Mouse (Mus musculus) hindbrain, embryonic 12.5 days (tissue): Measurements from ENCODE around the gene Lenep. TPM values are rescaled to one million over a fixed set of nuclear protein-coding genes. Genes with fewer than 3 reads are reported as not detected.
"Not testable (repeated sequence)": the region's sequence is repeated elsewhere in the genome, so short reads cannot be mapped to it uniquely, and the experiment has no call there.

Experiments used
- ATAC-seq: fragments of 200-750 bp; cut with Nextera tagmentation; 2 replicates; pipeline ENCODE4 v1.8.0; 2017; ENCODE audit warnings: moderate TSS enrichment; ENCODE audit not compliant: low FRiP score
- H3K27ac ChIP-seq: fragments of 300-500 bp; sonication (generic); 2 replicates; pipeline ENCODE4 v1.5.1; 2016; ENCODE audit warnings: mild to moderate bottlenecking
- H3K27me3 ChIP-seq: fragments of 300-500 bp; sonication (generic); 2 replicates; pipeline ENCODE4 v1.6.1; 2016; ENCODE audit warnings: mild to moderate bottlenecking
- H3K36me3 ChIP-seq: fragments of 300-500 bp; sonication (generic); 2 replicates; pipeline ENCODE4 v1.6.1; 2016; ENCODE audit warnings: mild to moderate bottlenecking
- H3K4me1 ChIP-seq: fragments of 300-500 bp; sonication (generic); 2 replicates; pipeline ENCODE4 v1.6.1; 2016
- H3K4me2 ChIP-seq: fragments of 300-500 bp; sonication (generic); replicated peaks from 2 replicates; pipeline ENCODE4 v1.6.1; 2016; ENCODE audit warnings: mild to moderate bottlenecking
- H3K4me3 ChIP-seq: fragments of 300-500 bp; sonication (generic); 2 replicates; pipeline ENCODE4 v1.5.1; 2016; ENCODE audit warnings: mild to moderate bottlenecking
- H3K9ac ChIP-seq: fragments of 300-500 bp; sonication (generic); 2 replicates; pipeline ENCODE4 v1.6.1; 2016; ENCODE audit warnings: mild to moderate bottlenecking, moderate library complexity
- H3K9me3 ChIP-seq: fragments of 300-500 bp; sonication (generic); replicated peaks from 2 replicates; pipeline ENCODE4 v1.6.1; 2016; ENCODE audit warnings: mild to moderate bottlenecking
- WGBS: fragments of 180-500 bp; shearing (Covaris S2); methylation state at CpG from one replicate; pipeline ENCODE4 v1.1.7; 2016; 5-methylcytosine and 5-hydroxymethylcytosine counted together
- polyA plus RNA-seq: library from polyadenylated mRNA; unstranded; fragments of >200 nt; fragmentation: Nextera tagmentation; extraction: Ambion mirVana; gene quantifications from 2 replicates; pipeline ENCODE4 v1.2.1, GENCODE M21; 2016

Lenep gene
- polyA plus RNA-seq, 1 experiment from 2014 or later = 1.5 TPM

DNA sequence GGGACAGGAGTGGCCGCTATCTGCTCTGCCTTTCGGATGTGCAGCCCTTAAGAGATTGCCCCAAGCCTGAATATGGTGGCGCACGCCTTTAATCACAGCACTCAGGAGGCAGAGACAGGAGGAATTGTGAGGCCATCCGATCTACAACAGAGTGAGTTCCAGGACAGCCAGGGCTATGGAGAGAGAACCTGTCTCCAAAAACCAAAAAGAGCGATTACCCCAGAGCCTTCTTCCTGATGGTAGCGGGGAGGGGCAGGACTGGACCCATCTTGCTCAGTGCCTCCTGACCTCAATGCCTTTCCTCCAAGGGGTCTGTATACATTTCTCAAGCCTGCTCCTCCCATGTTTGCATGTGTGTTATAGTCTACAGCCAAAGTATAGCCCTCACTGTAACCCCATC is 26.4 kb upstream of the Lenep start:
- H3K4me2 ChIP-seq, H3K27me3 ChIP-seq, ATAC-seq, H3K9me3 ChIP-seq, H3K9ac ChIP-seq, H3K4me3 ChIP-seq, H3K27ac ChIP-seq: not testable (repeated sequence)
- Histone ChIP-seq H3K36me3 (peaks cover 44% of the 10 kb centered on the region), H3K4me1 (peaks cover 13% of the 10 kb centered on the region)
- WGBS = 90% methylated on average over 7 of the region's 7 CpGs

DNA sequence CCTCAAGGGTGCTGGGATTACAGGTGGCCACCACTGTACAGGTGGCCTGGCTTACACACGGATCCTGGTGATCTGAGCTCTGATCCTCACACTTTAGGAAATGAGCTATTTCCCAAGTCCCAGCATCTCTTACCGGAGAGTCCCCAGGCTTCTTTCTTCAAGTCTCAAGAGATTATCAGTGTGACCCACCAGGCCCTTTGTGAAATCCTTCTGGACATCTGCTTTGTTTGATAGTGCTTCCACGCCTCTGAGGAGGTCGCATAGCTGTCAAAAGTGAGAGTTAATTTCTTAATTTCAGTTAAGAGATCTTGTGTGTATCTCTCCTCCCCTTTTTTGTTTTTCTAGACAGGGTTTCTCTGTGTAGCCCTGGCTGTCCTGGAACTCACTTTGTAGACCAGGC is 23.3 kb upstream of the Lenep start:
- Histone ChIP-seq H3K27ac (no peak overlapping the region), H3K36me3 (peaks cover 25% of the 10 kb centered on the region), H3K9ac (no peak overlapping the region), H3K27me3 (no peaks in the 10 kb centered on the region), H3K4me3 (no peak overlapping the region), H3K4me2 (no peak overlapping the region), H3K9me3 (no peaks in the 10 kb centered on the region), H3K4me1 (peaks cover 24% of the 10 kb centered on the region)
- no peak for ATAC-seq
- WGBS = 94% methylated on average over 4 of the region's 4 CpGs

DNA sequence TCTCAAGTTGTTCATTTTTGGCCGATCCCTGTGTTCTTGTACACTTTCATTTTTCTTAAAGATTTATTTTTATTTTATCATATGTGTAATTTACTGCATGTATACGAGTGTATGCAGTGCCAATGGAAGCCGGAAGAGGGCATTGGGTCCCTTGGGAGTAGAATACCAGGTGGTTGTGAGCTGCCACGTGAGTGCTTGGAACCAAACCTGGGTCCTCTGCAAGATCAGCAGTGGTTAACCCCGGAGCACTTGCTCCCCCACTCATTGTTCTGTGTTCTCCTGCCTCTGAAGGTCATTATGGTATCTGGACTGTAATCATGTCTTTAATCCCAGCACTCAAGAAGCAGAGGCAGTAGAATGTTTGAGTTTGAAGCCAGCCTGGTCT is 22.5 kb upstream of the Lenep start:
- Histone ChIP-seq H3K4me1 (peaks cover 25% of the 10 kb centered on the region), H3K9ac (no peak overlapping the region), H3K27ac (no peak overlapping the region), H3K36me3 (peaks cover 25% of the 10 kb centered on the region), H3K9me3 (no peaks in the 10 kb centered on the region), H3K4me2 (no peak overlapping the region), H3K27me3 (no peaks in the 10 kb centered on the region), H3K4me3 (no peak overlapping the region)
- WGBS = 88% methylated on average over 5 of the region's 5 CpGs
- ATAC-seq = no peak

DNA sequence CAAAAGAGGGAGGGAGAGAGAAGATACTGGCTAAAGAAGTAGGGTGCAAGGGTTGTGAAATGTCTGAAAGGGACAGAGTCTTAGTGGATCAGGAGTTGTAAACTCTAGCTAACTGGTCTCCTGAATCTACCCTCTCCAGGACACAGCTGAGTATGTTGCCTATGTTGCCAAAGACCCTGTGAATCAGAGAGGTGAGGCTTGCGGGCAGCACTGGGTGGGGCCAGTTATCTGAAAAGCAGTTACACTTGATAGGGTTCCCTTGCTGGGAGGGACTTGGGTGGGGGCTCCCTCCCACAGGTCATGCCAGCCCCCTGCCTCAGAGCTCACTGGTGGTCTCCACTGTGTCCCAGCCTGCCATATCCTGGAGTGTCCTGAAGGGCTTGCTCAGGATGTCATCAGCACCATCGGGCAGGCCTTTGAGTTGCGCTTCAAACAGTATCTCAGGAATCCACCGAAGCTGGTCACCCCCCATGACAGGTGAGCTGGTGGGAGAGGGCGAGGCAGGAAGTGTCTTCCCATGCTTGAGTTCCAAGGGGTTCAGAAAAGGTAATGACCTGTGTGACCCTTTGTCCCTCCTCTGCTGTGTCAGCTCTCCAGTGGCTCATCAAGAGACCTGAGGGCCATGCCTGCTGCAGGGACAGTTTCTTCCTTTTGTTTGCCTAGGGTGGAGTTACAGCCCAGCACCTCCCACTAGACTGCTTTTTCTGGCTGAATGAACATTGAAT is 22.0 kb upstream of the Lenep start:
- whole genome bisulfite sequencing = 90% methylated on average over 5 of the region's 5 CpGs
- ATAC-seq = no peak
- Histone ChIP-seq H3K4me1 (peaks cover 29% of the 10 kb centered on the region), H3K4me2 (0 out of 2 replicates have a peak overlapping the region, but pooled peaks have one; percentile 1), H3K9me3 (no peaks in the 10 kb centered on the region), H3K4me3 (no peak overlapping the region), H3K9ac (no peak overlapping the region), H3K36me3 (peaks cover 25% of the 10 kb centered on the region), H3K27ac (no peak overlapping the region), H3K27me3 (no peaks in the 10 kb centered on the region)

DNA sequence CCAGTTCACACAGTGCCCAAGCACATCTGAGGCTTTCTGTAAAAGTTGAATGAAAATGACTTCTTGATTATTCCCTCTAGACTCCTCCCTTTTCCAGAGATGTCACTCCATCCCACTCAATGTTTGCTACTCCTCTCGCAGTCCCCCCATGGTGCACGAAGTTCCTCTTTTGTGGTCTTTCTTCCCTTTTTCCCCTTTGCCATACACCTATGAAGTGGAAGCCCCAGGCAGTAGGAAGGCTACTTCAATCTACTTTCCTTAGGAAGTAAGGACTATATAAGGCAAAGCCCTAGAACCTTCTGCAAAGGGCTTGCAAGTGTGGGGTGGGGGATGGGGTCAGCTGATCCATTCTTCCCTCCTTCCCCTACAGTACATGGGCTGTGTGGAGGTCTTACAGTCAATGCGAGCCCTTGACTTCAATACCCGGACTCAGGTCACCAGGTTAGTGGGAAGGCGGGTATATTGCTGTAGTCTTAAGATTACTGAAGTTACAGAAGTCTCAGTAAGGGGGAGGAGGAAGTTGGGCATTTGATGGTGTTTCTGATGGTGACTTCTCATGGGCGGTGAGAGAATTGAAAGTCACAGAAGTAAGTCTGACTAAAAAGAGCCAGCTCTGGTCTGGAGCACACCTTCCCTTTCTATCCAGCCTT is 20.1 kb upstream of the Lenep start:
- Histone ChIP-seq H3K4me3 (peak overlapping the region; percentile 38), H3K27me3 (no peaks in the 10 kb centered on the region), H3K9me3 (no peaks in the 10 kb centered on the region), H3K27ac (peak overlapping the region; percentile 67; the same call in 1 of the 2 replicates), H3K36me3 (peaks cover 21% of the 10 kb centered on the region), H3K4me2 (peak overlapping the region; percentile 65), H3K4me1 (peaks cover 34% of the 10 kb centered on the region), H3K9ac (peak overlapping the region; percentile 64)
- 72% methylated on average over 6 of the region's 6 CpGs for WGBS
- no peak for ATAC-seq

DNA sequence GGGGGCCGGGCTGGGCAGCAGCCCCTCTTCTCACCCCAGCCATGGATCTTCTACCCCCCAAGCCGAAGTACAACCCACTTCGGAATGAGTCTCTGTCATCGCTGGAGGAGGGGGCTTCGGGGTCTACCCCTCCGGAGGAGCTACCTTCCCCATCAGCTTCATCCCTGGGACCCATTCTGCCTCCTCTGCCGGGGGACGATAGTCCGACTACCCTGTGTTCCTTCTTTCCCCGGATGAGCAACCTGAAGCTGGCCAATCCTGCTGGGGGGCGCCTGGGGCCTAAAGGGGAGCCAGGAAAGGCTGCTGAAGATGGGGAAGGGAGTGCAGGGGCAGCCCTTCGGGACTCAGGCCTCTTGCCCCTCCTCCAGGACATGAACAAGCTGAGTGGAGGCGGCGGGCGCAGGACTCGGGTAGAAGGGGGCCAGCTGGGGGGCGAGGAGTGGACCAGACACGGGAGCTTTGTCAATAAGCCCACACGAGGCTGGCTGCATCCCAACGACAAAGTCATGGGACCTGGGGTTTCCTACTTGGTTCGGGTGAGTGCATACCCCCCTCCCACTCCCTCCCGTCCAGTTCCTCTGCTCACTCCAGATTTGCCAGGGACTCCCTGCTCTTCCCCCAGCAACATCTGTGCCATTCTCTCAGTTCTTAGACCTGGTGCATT is 19.3 kb upstream of the Lenep start:
- H3K36me3 ChIP-seq = peaks cover 14% of the 10 kb centered on the region
- no peaks in the 10 kb centered on the region for H3K27me3 ChIP-seq
- peaks cover 39% of the 10 kb centered on the region for H3K4me1 ChIP-seq
- ATAC-seq = no peak
- 5% methylated on average over 21 of the region's 22 CpGs for WGBS
- peak overlapping the region; percentile 65 for H3K4me2 ChIP-seq
- no peaks in the 10 kb centered on the region for H3K9me3 ChIP-seq
- H3K4me3 ChIP-seq = peak overlapping the region; percentile 38
- peak overlapping the region; percentile 67 for H3K27ac ChIP-seq
- H3K9ac ChIP-seq = peak overlapping the region; percentile 64

DNA sequence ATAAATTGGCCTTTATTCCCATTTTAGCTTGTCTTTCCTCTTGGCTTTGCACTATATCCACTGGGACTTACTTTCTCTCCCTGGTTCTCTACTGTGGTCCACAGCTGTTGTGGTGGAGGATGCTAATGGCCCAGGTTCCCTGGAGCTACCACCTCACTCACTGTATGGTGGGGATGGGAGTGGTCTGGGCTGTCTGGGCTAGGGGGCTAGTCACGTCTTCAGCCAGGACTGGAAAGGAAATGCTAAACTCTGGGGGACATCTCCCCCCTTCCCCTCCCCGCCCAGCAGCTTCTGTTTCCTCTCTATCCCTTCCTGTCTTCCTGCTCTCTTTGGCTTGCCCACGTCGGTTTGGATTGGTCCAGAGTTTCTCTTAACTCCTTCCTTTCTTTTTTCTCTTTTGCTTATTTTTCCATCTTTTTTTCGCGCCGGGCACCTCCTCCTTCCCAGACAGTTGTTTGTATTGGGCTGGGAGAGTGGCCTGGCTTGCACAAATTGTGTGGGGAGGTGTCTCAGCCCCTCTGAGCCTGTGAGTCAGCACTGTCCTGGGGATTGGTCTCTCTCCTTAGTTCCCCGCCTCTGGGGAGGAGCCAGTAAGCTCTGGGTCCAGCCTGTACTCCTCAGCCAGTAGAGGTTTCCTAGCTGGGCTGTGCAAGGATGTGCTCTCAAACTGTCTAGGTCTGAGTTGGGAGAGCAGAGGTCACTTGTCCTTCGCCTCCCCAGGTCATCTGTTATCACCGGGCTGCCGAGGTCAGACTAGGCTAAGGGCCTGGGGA is 18.6 kb upstream of the Lenep start:
- Histone ChIP-seq H3K4me2 (peak overlapping the region; percentile 65), H3K4me1 (peaks cover 46% of the 10 kb centered on the region), H3K4me3 (peak overlapping the region; percentile 38), H3K27me3 (no peaks in the 10 kb centered on the region), H3K36me3 (peaks cover 13% of the 10 kb centered on the region), H3K27ac (peak overlapping the region; percentile 67), H3K9ac (peak overlapping the region; percentile 64), H3K9me3 (no peaks in the 10 kb centered on the region)
- ATAC-seq = peak; percentile 24; the same call in 1 of the 2 replicates
- 4% methylated on average over 11 of the region's 11 CpGs for WGBS

DNA sequence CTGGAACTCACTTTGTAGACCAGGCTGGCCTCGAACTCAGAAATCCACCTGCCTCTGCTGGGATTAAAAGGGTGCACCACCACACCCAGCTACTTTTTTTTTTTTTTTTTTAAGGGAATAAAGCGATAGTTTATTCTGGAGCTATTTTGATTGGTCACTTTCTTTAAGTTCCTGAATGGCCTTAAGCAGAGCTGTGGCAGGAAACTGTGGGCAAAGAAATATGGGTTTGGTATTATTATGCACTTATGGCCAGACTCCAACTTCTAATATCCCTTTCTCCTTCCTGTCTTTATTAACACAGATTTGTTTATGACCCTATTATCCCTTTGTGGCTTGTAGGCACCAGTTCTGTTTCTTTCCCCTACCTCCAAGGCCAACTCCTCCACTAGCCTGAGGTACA is 17.8 kb upstream of the Lenep start:
- Histone ChIP-seq H3K27me3 (no peaks in the 10 kb centered on the region), H3K4me1 (peaks cover 46% of the 10 kb centered on the region), H3K9ac (no peak overlapping the region), H3K9me3 (no peaks in the 10 kb centered on the region), H3K27ac (peak overlapping the region; percentile 67; the same call in 1 of the 2 replicates), H3K4me3 (no peak overlapping the region), H3K36me3 (peaks cover 21% of the 10 kb centered on the region), H3K4me2 (peak overlapping the region; percentile 65)
- no peak for ATAC-seq
- WGBS = 72% methylated on average over 2 of the region's 2 CpGs

DNA sequence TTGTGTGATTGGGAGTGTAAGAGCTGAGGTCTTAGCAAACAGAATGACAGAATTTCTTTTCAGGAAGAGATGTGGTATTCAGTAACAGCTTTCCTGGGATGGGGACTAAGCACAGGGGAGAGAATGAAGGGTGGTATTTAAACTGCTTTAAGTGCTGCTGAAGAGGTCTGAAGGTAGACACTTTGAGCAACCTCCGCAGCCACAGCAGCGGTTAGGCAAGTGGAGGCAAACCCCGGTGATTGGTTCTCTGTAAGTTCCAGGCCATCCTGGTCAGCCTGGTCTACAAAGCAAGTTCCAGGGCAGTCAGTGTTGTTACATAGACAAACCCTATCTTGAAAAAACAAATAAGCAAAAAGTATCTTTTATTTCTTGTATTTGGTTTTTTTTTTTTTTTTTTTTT is 17.4 kb upstream of the Lenep start:
- peaks cover 19% of the 10 kb centered on the region for H3K36me3 ChIP-seq
- no peaks in the 10 kb centered on the region for H3K27me3 ChIP-seq
- H3K4me2 ChIP-seq = peak overlapping the region; percentile 85
- no peaks in the 10 kb centered on the region for H3K9me3 ChIP-seq
- no peak for ATAC-seq
- H3K4me1 ChIP-seq = peaks cover 46% of the 10 kb centered on the region
- H3K27ac ChIP-seq = peak overlapping the region; percentile 91
- H3K9ac ChIP-seq = peak overlapping the region; percentile 72
- 33% methylated on average over 3 of the region's 3 CpGs for WGBS
- peak overlapping the region; percentile 59 for H3K4me3 ChIP-seq

DNA sequence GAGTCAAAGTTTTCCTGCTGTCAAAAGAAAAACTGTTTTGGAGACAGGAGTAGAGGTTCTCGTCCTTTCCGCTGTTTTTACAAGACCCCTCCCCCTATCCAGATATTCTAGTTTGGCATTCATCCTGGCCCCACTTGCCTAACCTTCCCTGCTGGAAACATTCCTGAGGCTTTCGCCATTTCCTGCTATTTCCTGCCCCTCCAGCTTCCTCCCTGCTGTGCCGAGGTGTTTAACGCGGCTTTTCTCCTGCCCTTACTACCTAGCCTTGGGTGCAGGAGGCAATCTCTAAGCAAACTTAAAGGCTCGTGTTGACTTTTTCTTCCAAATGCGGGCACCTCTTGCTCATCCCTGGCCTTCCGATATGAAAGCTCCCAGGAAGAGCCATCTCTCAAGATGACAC is 17.0 kb upstream of the Lenep start:
- ATAC-seq = no peak
- H3K4me3 ChIP-seq = peak overlapping the region; percentile 59
- H3K27me3 ChIP-seq = no peaks in the 10 kb centered on the region
- no peaks in the 10 kb centered on the region for H3K9me3 ChIP-seq
- peaks cover 19% of the 10 kb centered on the region for H3K36me3 ChIP-seq
- peak overlapping the region; percentile 72 for H3K9ac ChIP-seq
- peak overlapping the region; percentile 91 for H3K27ac ChIP-seq
- WGBS = 3% methylated on average over 9 of the region's 9 CpGs
- peak overlapping the region; percentile 85 for H3K4me2 ChIP-seq
- peaks cover 46% of the 10 kb centered on the region for H3K4me1 ChIP-seq

DNA sequence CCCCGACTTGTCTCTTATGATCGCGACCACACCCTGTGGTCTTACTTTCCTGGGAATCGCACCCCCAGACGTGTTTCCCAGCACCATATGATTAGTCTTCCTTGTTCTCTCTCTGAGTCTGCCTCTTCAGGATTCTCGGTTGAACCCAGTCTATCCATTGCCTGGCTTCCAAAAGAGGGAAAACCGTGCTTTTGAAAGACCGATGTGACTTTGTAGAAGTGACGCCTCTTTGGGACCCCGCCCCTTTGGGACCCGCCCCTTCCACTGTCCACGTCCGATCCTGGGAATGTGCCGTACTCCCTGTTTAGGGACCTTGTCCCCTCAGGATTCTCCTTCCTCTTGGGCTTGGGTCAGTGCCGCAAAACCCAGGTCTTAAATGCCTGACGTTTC is 16.3 kb upstream of the Lenep start:
- Histone ChIP-seq H3K9ac (peak overlapping the region; percentile 72), H3K4me1 (peaks cover 46% of the 10 kb centered on the region)
- peak; percentile 20 for ATAC-seq

More for the DNA sequence above, 16.3 kb upstream of the Lenep start:
- H3K27me3 ChIP-seq = no peaks in the 10 kb centered on the region
- peak overlapping the region; percentile 91 for H3K27ac ChIP-seq
- H3K9me3 ChIP-seq = no peaks in the 10 kb centered on the region
- H3K36me3 ChIP-seq = peaks cover 23% of the 10 kb centered on the region
- H3K4me2 ChIP-seq = peak overlapping the region; percentile 85
- peak overlapping the region; percentile 59 for H3K4me3 ChIP-seq
- under 1% methylated on average over 16 of the region's 16 CpGs for WGBS
